Mouse (Mus musculus) CH12.LX (cell line): ENCODE data around the gene Tnip3. TPM values are rescaled to one million over a fixed set of nuclear protein-coding genes. Genes with fewer than 3 reads are reported as not detected.
A peak's percentile ranks its signal among the peaks of the same experiment; 100 is the strongest.

ENCODE experiments used
- DNase-seq: peaks from one replicate; pipeline ENCODE4 v3.0.0-alpha.2; 2013; ENCODE audit errors: extremely low read depth
- H3K27ac ChIP-seq: 2 replicates; pipeline ENCODE4 v1.5.1; 2012; ENCODE audit warnings: low read depth, mild to moderate bottlenecking, control low read depth, moderate library complexity; ENCODE audit not compliant: insufficient read depth
- H3K27me3 ChIP-seq: replicated peaks from 2 replicates; pipeline ENCODE3; 2012; ENCODE audit warnings: inconsistent platforms
- H3K36me3 ChIP-seq, 2 experiments: replicated peaks in 1 of 2; 2 replicates each; pipeline versions ENCODE3 to v1.6.1; 2012; ENCODE audit warnings: inconsistent platforms in 1 of 2, low read length in 1 of 2, mild to moderate bottlenecking in 1 of 2, mixed read lengths in 1 of 2, moderate library complexity in 1 of 2; ENCODE audit not compliant: control insufficient read depth in 1 of 2, insufficient read depth in 1 of 2
- H3K4me1 ChIP-seq, 2 experiments: 2 replicates each; pipeline ENCODE4 v1.6.1; 2012; ENCODE audit warnings: inconsistent platforms in 1 of 2, moderate library complexity in 1 of 2; ENCODE audit not compliant: insufficient read depth in 2 of 2, control insufficient read depth in 1 of 2
- H3K4me2 ChIP-seq: 2 replicates; pipeline ENCODE4 v1.6.1; 2012; ENCODE audit warnings: low read depth, mild to moderate bottlenecking, control low read depth; ENCODE audit not compliant: poor library complexity, insufficient read depth, severe bottlenecking
- H3K4me3 ChIP-seq, 3 experiments: fragments of 150-350 bp in 1 of 3; sonication (generic) in 1 of 3; replicated peaks in 1 of 3; 2 replicates each; pipeline versions ENCODE3 to v1.5.1; 2011 to 2012; ENCODE audit warnings: low read depth in 2 of 3, low read length in 2 of 3, mild to moderate bottlenecking in 2 of 3, moderate library complexity in 2 of 3, control low read depth in 1 of 3, improper control_type of control experiment in 1 of 3, inconsistent platforms in 1 of 3, mixed read lengths in 1 of 3; ENCODE audit not compliant: poor library complexity in 1 of 3
- H3K79me2 ChIP-seq: replicated peaks from 2 replicates; pipeline ENCODE4 v1.6.1; 2012; ENCODE audit warnings: mild to moderate bottlenecking, moderate library complexity; ENCODE audit not compliant: control insufficient read depth, poor library complexity, insufficient read depth, severe bottlenecking; ENCODE audit errors: extremely low read depth
- H3K9ac ChIP-seq: 2 replicates; pipeline ENCODE4 v1.6.1; 2012; ENCODE audit warnings: low read depth, mild to moderate bottlenecking, control low read depth, moderate library complexity; ENCODE audit not compliant: insufficient read depth
- H3K9me3 ChIP-seq: replicated peaks from 2 replicates; pipeline ENCODE3; 2012; ENCODE audit warnings: low read length, inconsistent platforms, mixed read lengths
- BHLHE40 ChIP-seq: IDR thresholded peaks from 2 replicates; pipeline ENCODE4 v1.6.1; 2011; ENCODE audit warnings: mild to moderate bottlenecking, low read depth, low read length, improper control_type of control experiment
- CHD1 ChIP-seq: IDR thresholded peaks from 2 replicates; pipeline ENCODE4 v1.6.1; 2012; ENCODE audit warnings: low read depth, low read length, improper control_type of control experiment, inconsistent platforms
- EP300 ChIP-seq: IDR thresholded peaks from 2 replicates; pipeline ENCODE4 v1.6.1; 2011; ENCODE audit warnings: low read length, improper control_type of control experiment
- ETS1 ChIP-seq: conservative IDR thresholded peaks from 2 replicates; pipeline ENCODE4 v1.6.1; 2012; ENCODE audit warnings: low read depth, mild to moderate bottlenecking, inconsistent platforms, low read length, improper control_type of control experiment, moderate library complexity
- GABPA ChIP-seq: IDR thresholded peaks from 2 replicates; pipeline ENCODE4 v1.6.1; 2012; ENCODE audit warnings: low read depth, low read length, improper control_type of control experiment, inconsistent platforms; ENCODE audit not compliant: insufficient replicate concordance
- HCFC1 ChIP-seq: IDR thresholded peaks from 2 replicates; pipeline ENCODE4 v1.6.1; 2012; ENCODE audit warnings: low read depth, mild to moderate bottlenecking, inconsistent platforms, low read length, improper control_type of control experiment
- JUN ChIP-seq: IDR thresholded peaks from 2 replicates; pipeline ENCODE4 v1.6.1; 2011; ENCODE audit warnings: low read depth, mild to moderate bottlenecking, low read length, improper control_type of control experiment, moderate library complexity; ENCODE audit not compliant: insufficient read depth
- KAT2A ChIP-seq: IDR thresholded peaks from 2 replicates; pipeline ENCODE4 v1.6.1; 2012; ENCODE audit warnings: low read length, improper control_type of control experiment, inconsistent platforms; ENCODE audit not compliant: insufficient replicate concordance
- MAFK ChIP-seq: IDR thresholded peaks from 2 replicates; pipeline ENCODE4 v1.6.1; 2011; ENCODE audit warnings: low read length, improper control_type of control experiment; ENCODE audit not compliant: insufficient replicate concordance
- MEF2A ChIP-seq: IDR thresholded peaks from 2 replicates; pipeline ENCODE4 v1.6.1; 2014; ENCODE audit warnings: low read depth, mild to moderate bottlenecking, inconsistent platforms, low read length, improper control_type of control experiment, borderline replicate concordance
- MYC ChIP-seq: IDR thresholded peaks from 2 replicates; pipeline ENCODE4 v1.6.1; 2011; ENCODE audit warnings: low read depth, mild to moderate bottlenecking, improper control_type of control experiment, low read length
- NELFE ChIP-seq: IDR thresholded peaks from 2 replicates; pipeline ENCODE4 v1.6.1; 2011; ENCODE audit warnings: low read depth, low read length, improper control_type of control experiment
- PAX5 ChIP-seq: IDR thresholded peaks from 2 replicates; pipeline ENCODE4 v1.6.1; 2012; ENCODE audit warnings: low read length, inconsistent platforms, mixed read lengths
- POLR2AphosphoS2 ChIP-seq: IDR thresholded peaks from 2 replicates; pipeline ENCODE4 v1.6.1; 2011; ENCODE audit warnings: low read depth, low read length, improper control_type of control experiment
- TCF12 ChIP-seq: IDR thresholded peaks from 2 replicates; pipeline ENCODE4 v1.6.1; 2014; ENCODE audit warnings: low read depth, mild to moderate bottlenecking, inconsistent platforms, low read length, improper control_type of control experiment
- UBTF ChIP-seq: IDR thresholded peaks from 2 replicates; pipeline ENCODE4 v1.6.1; 2012; ENCODE audit warnings: low read depth, mild to moderate bottlenecking, inconsistent platforms, low read length, improper control_type of control experiment, moderate library complexity
- USF1 ChIP-seq: IDR thresholded peaks from 2 replicates; pipeline ENCODE4 v1.6.1; 2014; ENCODE audit warnings: low read depth, mild to moderate bottlenecking, inconsistent platforms, low read length, improper control_type of control experiment
- USF2 ChIP-seq: conservative IDR thresholded peaks from 2 replicates; pipeline ENCODE4 v1.6.1; 2011; ENCODE audit warnings: low read depth, low read length, improper control_type of control experiment
- ZKSCAN1 ChIP-seq: IDR thresholded peaks from 2 replicates; pipeline ENCODE4 v1.6.1; 2012; ENCODE audit warnings: low read depth, inconsistent platforms, low read length, improper control_type of control experiment, borderline replicate concordance
- ZMIZ1 ChIP-seq: IDR thresholded peaks from 2 replicates; pipeline ENCODE4 v1.6.1; 2012; ENCODE audit warnings: low read depth, mild to moderate bottlenecking, inconsistent platforms, low read length, improper control_type of control experiment
- dilution Hi-C: fragments of 300-500 bp; cut with MboI; formaldehyde crosslinking; loops from 2 replicates; pipeline ENCODE4 v1.14.3; 2020; ENCODE audit warnings: low sequenced_read_pairs; ENCODE audit not compliant: extremely low pct_unique_long_range_greater_than_20kb, extremely low pct_ligation_motif_present
- in situ Hi-C: fragments of 300-500 bp; cut with MboI; formaldehyde crosslinking; loops from 3 replicates; pipeline ENCODE4 v1.14.3; 2019; ENCODE audit warnings: low sequenced_read_pairs, low pct_ligation_motif_present, low pct_unique_long_range_greater_than_20kb, mixed read lengths
- polyA plus RNA-seq: library from polyadenylated mRNA; unstranded; fragments of >175 nt; gene quantifications from 2 replicates; pipeline ENCODE4 v1.2.1, GENCODE M21; 2012; ENCODE audit warnings: low read depth; ENCODE audit not compliant: insufficient read length
- total RNA-seq, 2 experiments: library from RNA; depleted of rRNA; stranded (reverse); fragments of 300-350 nt in 1 of 2; fragments of >200 nt in 1 of 2; gene quantifications; 2 replicates each; pipeline ENCODE4 v1.2.3; 2012 to 2014

Tnip3 gene
- total and polyA plus RNA-seq, 3 experiments = 1.4 to 2.5 (median 2.5) TPM

GRCm38 (mm10) chr6:65671451-65671850 is 146.3 kb downstream of the Tnip3 start, which contains the start of gene Ndnf:
Gene Ndnf (plus strand): TSS chr6:65671590.
- TF ChIP-seq USF2 (no peak), KAT2A (no peak), EP300 (no peak), JUN (no peak), MAFK (no peak), NELFE (no peak), MYC (no peak), TCF12 (no peak), ZKSCAN1 (no peak), POLR2AphosphoS2 (no peak), CHD1 (no peak), BHLHE40 (no peak), GABPA (no peak), ZMIZ1 (no peak), HCFC1 (no peak), MEF2A (no peak), UBTF (no peak), ETS1 (no peak), PAX5 (no peak), USF1 (no peak)
- TF ChIP-seq, all 38 proteins: peak for 0
- H3K4me2 ChIP-seq = peak within 1 kb of the TSS; percentile 12; the same call in 1 of the 2 replicates
- H3K4me3 ChIP-seq = peak within 1 kb of the TSS in 2 of 3 experiments; percentile 32 to 37
- peaks cover 5 to 9% of the 10 kb centered on the region in 2 experiments; a peak in 3 of 4 replicates for H3K4me1 ChIP-seq
- H3K9me3 ChIP-seq = peaks cover 11% of the 10 kb centered on the region
- H3K36me3 ChIP-seq = no peaks in the 10 kb centered on the region
- no peak for DNase-seq
- H3K79me2 ChIP-seq = no peaks in the 10 kb centered on the region
- no peak within 1 kb of the TSS for H3K27ac ChIP-seq
- H3K27me3 ChIP-seq = no peaks in the 10 kb centered on the region
- in situ Hi-C loops = loop anchor here (25.0 kb wide), 1 partner anchor 866 kb away; the partner anchor contains the start of gene Mad2l1
- H3K9ac ChIP-seq = no peak within 1 kb of the TSS
- dilution Hi-C loops = no loop called here
